Mouse (Mus musculus) cerebellum, postnatal 14 days (tissue): ENCODE data around the gene Tent4a.

Experiments
- DNase-seq, 2 experiments: peaks; one replicate each; pipeline ENCODE4 v3.0.0; 2021; ENCODE audit warnings: mixed read lengths in 2 of 2

The Tent4a gene

GRCm38 (mm10) chr13:69545019-69545418, 10.6 kb upstream of the Tent4a start:
- DNase-seq, result peak in 1 of 2 experiments; percentile 56

GRCm38 (mm10) chr13:69543595-69543994, 9.2 kb upstream of the Tent4a start:
- DNase-seq, result peak in 1 of 2 experiments; percentile 25

GRCm38 (mm10) chr13:69542571-69543352, 8.3 kb upstream of the Tent4a start:
- DNase-seq, result no peak

- DNase-seq, result no peak
These were observed 7.4 kb upstream of the Tent4a start for GRCm38 (mm10) chr13:69541776-69542175.

GRCm38 (mm10) chr13:69541209-69541608, 6.8 kb upstream of the Tent4a start:
- DNase-seq, result peak; percentile 75 to 84

GRCm38 (mm10) chr13:69538327-69538726, 3.9 kb upstream of the Tent4a start:
- no peak for DNase-seq

- DNase-seq, result no peak
These were observed 2.9 kb upstream of the Tent4a start for GRCm38 (mm10) chr13:69537366-69537765.

- DNase-seq, result no peak
These were observed 1.6 kb upstream of the Tent4a start for GRCm38 (mm10) chr13:69536021-69536420.

GRCm38 (mm10) chr13:69534654-69535551, 486 bp upstream of the Tent4a start:
- DNase-seq, result peak; percentile 99

GRCm38 (mm10) chr13:69533405-69534333, 748 bp downstream of the Tent4a start, which contains the start of gene Nsun2:
Gene Nsun2 (plus strand): TSS chr13:69533746.
- DNase-seq, result peak; percentile 81 to 82

GRCm38 (mm10) chr13:69532893-69533404, 1.5 kb downstream of the Tent4a start:
- no peak for DNase-seq

- DNase-seq, result peak in 1 of 2 experiments; percentile 30
These were observed 2.1 kb downstream of the Tent4a start for GRCm38 (mm10) chr13:69532101-69532892.

GRCm38 (mm10) chr13:69531431-69531830, 3.0 kb downstream of the Tent4a start:
- DNase-seq, result no peak

- no peak for DNase-seq
These were observed 3.5 kb downstream of the Tent4a start for GRCm38 (mm10) chr13:69530951-69531350.

- DNase-seq, result peak; percentile 41 to 52
These were observed 4.3 kb downstream of the Tent4a start for GRCm38 (mm10) chr13:69530156-69530555.

GRCm38 (mm10) chr13:69528531-69528930, 5.9 kb downstream of the Tent4a start:
- no peak for DNase-seq

GRCm38 (mm10) chr13:69525867-69526266, 8.6 kb downstream of the Tent4a start:
- no peak for DNase-seq

- DNase-seq, result no peak
These were observed 10.3 kb downstream of the Tent4a start for GRCm38 (mm10) chr13:69524158-69524530.

- DNase-seq, result no peak
These were observed 10.8 kb downstream of the Tent4a start for GRCm38 (mm10) chr13:69523444-69524157.

GRCm38 (mm10) chr13:69522161-69522791, 12.1 kb downstream of the Tent4a start:
- DNase-seq, result no peak
